Mouse (Mus musculus): ENCODE measurements around the gene Car6. TPM values are rescaled to one million over a fixed set of nuclear protein-coding genes. Genes with fewer than 3 reads are reported as not detected.
A peak's percentile ranks its signal among the peaks of the same experiment; 100 is the strongest.

The Car6 gene
- total RNA-seq, 1 experiment from 2014 or later, result not detected

DNA sequence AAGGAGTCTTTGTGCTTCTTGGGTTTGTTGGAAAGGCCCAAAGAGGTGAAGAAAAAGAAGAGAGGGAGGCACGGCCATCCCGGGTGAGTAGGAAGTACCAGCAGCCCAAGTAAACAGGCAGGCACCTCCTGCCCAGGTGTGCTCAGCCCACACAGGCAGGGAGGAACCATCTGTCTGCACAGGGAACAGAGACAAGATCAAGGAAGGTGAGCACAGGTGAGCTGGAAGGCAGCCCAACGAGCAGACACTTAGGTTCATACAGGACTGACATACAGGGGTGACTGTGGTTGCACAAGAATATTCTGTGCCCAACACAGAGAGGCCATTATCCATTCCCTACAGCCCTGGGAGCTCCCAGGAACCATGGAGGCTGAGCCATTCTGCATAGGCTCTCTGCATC, 3.7 kb upstream of the Car6 start:
- ATAC-seq (replicated peaks; ENCODE audit: insufficient number of reproducible peaks, low FRiP score, low TSS enrichment, poor library complexity, severe bottlenecking), result no peak

DNA sequence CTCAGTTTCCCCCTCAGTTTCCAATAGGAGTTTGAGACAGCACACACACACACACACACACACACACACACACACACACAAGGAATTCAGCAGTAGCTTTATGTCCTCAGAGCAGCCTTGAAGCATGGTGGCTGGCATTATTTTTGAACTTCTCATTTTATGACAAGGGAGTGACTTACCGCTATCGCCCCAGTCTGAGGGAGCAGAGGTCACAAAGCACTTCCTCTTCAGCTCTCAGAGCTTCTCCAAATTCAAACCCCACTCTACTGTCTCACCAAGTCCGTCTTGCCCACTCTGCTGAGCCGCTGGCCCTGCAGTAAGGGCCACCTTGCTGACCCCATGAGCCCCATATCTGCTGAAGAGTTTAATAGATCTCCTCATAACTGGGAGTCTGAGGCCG, 1.6 kb upstream of the Car6 start:
- ATAC-seq (replicated peaks; ENCODE audit: insufficient number of reproducible peaks, low FRiP score, low TSS enrichment, poor library complexity, severe bottlenecking), result peak; percentile 95

- no peak for ATAC-seq (replicated peaks; ENCODE audit: insufficient number of reproducible peaks, low FRiP score, low TSS enrichment, poor library complexity, severe bottlenecking)
Observed at GRCm38 (mm10) chr4:150198268-150198667, 2.9 kb downstream of the Car6 start.

DNA sequence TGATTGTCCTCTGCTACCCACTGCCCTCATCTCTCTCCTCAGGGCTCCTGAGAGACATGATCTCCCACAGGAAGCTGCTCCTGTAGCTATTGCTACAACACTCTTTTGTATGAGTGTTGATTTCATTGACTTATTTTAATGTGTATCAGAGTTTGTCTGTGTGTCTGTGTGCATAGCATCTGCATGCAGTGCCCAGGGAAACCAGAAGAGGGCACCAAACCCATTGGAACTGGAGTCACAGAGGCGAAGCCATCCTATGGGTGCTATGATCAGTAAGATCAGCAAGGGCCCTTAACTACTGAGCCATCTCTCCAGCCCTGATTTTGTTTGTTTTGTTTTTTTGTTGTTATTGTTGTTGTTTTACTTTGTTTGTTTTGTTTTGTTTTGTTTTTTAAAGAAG, 7.2 kb downstream of the Car6 start:
- peak; percentile 91 for ATAC-seq (replicated peaks; ENCODE audit: insufficient number of reproducible peaks, low FRiP score, low TSS enrichment, poor library complexity, severe bottlenecking)

DNA sequence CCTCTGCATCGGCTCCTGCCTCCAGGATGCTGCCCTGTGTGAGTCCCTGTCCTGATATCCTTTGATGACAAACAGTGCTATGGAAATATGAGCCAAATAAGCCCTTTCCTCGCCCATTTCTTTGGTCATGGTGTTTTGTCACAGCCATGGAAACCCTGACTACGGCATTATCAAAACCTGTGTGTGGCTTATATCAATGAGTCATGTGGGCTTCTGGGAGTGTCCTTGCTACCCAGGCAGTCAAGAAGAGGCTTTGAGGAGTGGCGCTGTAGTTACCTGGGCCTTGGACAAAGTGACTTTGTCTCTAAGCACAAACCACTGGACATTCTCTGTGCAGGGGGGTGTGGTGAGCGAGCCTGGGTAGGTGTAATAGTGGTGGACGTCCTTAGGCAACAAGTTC, 8.9 kb downstream of the Car6 start:
- no peak for ATAC-seq (replicated peaks; ENCODE audit: insufficient number of reproducible peaks, low FRiP score, low TSS enrichment, poor library complexity, severe bottlenecking)

- ATAC-seq (replicated peaks; ENCODE audit: insufficient number of reproducible peaks, low FRiP score, low TSS enrichment, poor library complexity, severe bottlenecking), result no peak
Observed at GRCm38 (mm10) chr4:150188236-150188635, 12.9 kb downstream of the Car6 start.

DNA sequence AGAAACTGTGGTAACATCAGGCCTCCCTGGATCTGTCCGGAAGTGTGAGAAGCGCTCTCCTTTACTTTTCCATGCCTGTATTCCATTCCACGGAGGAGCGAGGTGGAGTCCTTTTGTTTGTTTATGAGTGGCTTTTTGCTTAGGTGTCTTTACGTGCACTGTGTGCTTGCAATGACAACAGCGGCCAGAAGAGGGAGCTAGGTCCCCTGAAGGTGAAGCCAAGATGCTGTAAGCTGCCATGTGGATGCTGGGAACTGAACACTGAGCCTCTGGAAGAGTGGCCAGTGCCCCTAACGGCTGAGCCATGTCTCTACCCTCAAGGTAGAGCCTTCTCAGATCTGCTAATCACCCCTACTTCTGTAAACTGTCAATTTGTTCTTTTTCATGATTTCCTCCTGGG, 19.8 kb downstream of the Car6 start:
- ATAC-seq (replicated peaks; ENCODE audit: insufficient number of reproducible peaks, low FRiP score, low TSS enrichment, poor library complexity, severe bottlenecking), result no peak

- no peak for ATAC-seq (replicated peaks; ENCODE audit: insufficient number of reproducible peaks, low FRiP score, low TSS enrichment, poor library complexity, severe bottlenecking)
Observed at GRCm38 (mm10) chr4:150178131-150178530, 23.0 kb downstream of the Car6 start.

- no peak for ATAC-seq (replicated peaks; ENCODE audit: insufficient number of reproducible peaks, low FRiP score, low TSS enrichment, poor library complexity, severe bottlenecking)
Observed at GRCm38 (mm10) chr4:150177122-150177521, 24.0 kb downstream of the Car6 start.

GRCm38 (mm10) chr4:150176535-150176934, 24.6 kb downstream of the Car6 start:
- peak; percentile 76; the same call in 1 of the 2 replicates for ATAC-seq (replicated peaks; ENCODE audit: insufficient number of reproducible peaks, low FRiP score, low TSS enrichment, poor library complexity, severe bottlenecking)

- ATAC-seq (replicated peaks; ENCODE audit: insufficient number of reproducible peaks, low FRiP score, low TSS enrichment, poor library complexity, severe bottlenecking), result no peak
Observed at GRCm38 (mm10) chr4:150174027-150174426, 27.1 kb downstream of the Car6 start.

DNA sequence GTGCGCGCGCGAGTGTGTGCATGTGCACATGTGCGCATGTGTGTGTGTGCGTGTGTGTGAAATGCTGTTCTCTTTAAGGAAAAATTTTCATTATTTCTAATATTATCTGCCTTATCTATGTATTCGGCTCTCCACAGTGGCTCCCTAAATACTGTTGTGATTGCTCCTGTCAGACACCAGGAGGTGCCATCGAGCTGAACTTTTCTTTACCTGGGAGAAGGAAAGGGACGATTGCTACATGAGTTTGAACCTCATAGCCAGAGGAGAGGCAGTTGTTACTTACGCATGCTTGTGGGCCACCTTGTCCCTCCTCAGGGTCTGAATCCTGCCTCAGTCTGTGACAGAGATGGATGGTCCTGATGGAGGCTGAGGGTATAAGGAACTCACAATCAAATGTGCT, 27.9 kb downstream of the Car6 start:
- ATAC-seq (replicated peaks; ENCODE audit: insufficient number of reproducible peaks, low FRiP score, low TSS enrichment, poor library complexity, severe bottlenecking), result no peak; the same call in 1 of the 2 replicates

GRCm38 (mm10) chr4:150172107-150172506, 29.0 kb downstream of the Car6 start:
- ATAC-seq (replicated peaks; ENCODE audit: insufficient number of reproducible peaks, low FRiP score, low TSS enrichment, poor library complexity, severe bottlenecking), result no peak

DNA sequence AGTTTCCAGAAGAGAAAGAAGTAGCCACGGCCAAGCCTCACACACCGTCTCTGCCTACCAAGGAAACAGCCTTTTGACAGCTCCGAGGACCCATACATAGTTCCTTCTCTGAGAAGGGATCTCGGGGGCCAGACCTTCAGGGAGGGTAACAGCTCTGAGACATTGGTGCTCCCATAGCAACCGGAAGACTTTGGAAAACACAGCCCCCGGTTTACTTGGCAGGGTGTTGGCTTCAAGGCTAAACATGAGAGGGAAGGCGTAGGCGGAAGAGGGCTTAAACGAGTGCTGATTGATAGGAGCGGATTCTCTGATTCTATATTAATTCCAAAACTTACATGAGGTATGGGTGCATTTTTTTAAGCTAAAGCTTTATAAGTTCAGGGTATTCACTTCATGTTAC, 32.7 kb downstream of the Car6 start:
- ATAC-seq (replicated peaks; ENCODE audit: insufficient number of reproducible peaks, low FRiP score, low TSS enrichment, poor library complexity, severe bottlenecking), result no peak

- no peak for ATAC-seq (replicated peaks; ENCODE audit: insufficient number of reproducible peaks, low FRiP score, low TSS enrichment, poor library complexity, severe bottlenecking)
Observed at GRCm38 (mm10) chr4:150164875-150165274, 36.3 kb downstream of the Car6 start.

GRCm38 (mm10) chr4:150162561-150163169, 38.5 kb downstream of the Car6 start:
- ATAC-seq (replicated peaks; ENCODE audit: insufficient number of reproducible peaks, low FRiP score, low TSS enrichment, poor library complexity, severe bottlenecking), result no peak

GRCm38 (mm10) chr4:150159458-150159857, 41.7 kb downstream of the Car6 start:
- ATAC-seq (replicated peaks; ENCODE audit: insufficient number of reproducible peaks, low FRiP score, low TSS enrichment, poor library complexity, severe bottlenecking), result no peak

GRCm38 (mm10) chr4:150157348-150157882, 43.7 kb downstream of the Car6 start:
- no peak for ATAC-seq (replicated peaks; ENCODE audit: insufficient number of reproducible peaks, low FRiP score, low TSS enrichment, poor library complexity, severe bottlenecking)

GRCm38 (mm10) chr4:150155731-150156130, 45.4 kb downstream of the Car6 start:
- ATAC-seq (replicated peaks; ENCODE audit: insufficient number of reproducible peaks, low FRiP score, low TSS enrichment, poor library complexity, severe bottlenecking), result no peak

DNA sequence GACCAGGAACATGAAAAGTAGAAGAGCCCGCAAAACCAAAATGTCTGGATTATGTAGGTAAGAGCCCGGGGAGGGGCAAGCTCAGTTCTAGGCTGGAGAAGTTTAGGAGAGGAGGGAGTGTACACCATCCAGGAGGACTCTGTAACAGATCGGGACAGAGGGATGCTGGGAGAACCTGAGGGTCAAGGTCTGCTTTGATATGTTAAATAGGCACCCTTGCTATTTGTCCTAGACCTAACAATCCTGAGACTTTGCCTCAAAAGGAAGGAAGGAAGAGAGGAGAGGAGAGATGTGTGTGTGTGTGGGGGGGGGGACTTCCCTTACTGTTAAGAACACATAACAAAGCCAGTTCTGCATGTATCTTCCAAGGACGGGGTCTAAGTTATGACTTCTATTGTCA, 45.8 kb downstream of the Car6 start:
- no peak for ATAC-seq (replicated peaks; ENCODE audit: insufficient number of reproducible peaks, low FRiP score, low TSS enrichment, poor library complexity, severe bottlenecking)

GRCm38 (mm10) chr4:150152483-150152882, 48.6 kb downstream of the Car6 start:
- no peak for ATAC-seq (replicated peaks; ENCODE audit: insufficient number of reproducible peaks, low FRiP score, low TSS enrichment, poor library complexity, severe bottlenecking)

Data from monocyte, adult 5-6 weeks (primary cell).